Mouse (Mus musculus): Measurements from ENCODE around the gene Kif1a. TPM values are rescaled to one million over a fixed set of nuclear protein-coding genes. Genes with fewer than 3 reads are reported as not detected.

Kif1a gene
- 0.13 and 2.2 TPM in 2 replicates for polyA plus RNA-seq (2011; ENCODE audit: insufficient read depth, insufficient read length, low replicate concordance, missing spikeins)

GRCm38 (mm10) chr1:93101571-93102061 is at the start of gene Kif1a:
Gene Kif1a (minus strand): TSS chr1:93101951.
- Histone ChIP-seq H3K4me1 (ENCODE audit: control insufficient read depth, insufficient read depth, low read length) (no peaks in the 10 kb centered on the region; the same call in 1 of the 2 replicates), H3K4me3 (replicated peaks; ENCODE audit: control insufficient read depth, low read depth, low read length) (no peak within 1 kb of the TSS), H3K27ac (ENCODE audit: control insufficient read depth, insufficient read depth, low read depth, low read length, poor library complexity) (no peak within 1 kb of the TSS)
- 2% methylated on average over 39 of the region's 39 CpGs for WGBS
- TF ChIP-seq CTCF (IDR thresholded peaks at IDR 0.05; ENCODE audit: control insufficient read depth, insufficient read depth, low read length): no peak
- TF ChIP-seq POLR2A (IDR thresholded peaks at IDR 0.05; ENCODE audit: borderline replicate concordance, control insufficient read depth, low read depth, low read length): no peak

- no peaks in the 10 kb centered on the region for H3K4me1 ChIP-seq (ENCODE audit: control insufficient read depth, insufficient read depth, low read length)
- no peak overlapping the region for H3K27ac ChIP-seq (ENCODE audit: control insufficient read depth, insufficient read depth, low read depth, low read length, poor library complexity)
- H3K4me3 ChIP-seq (replicated peaks; ENCODE audit: control insufficient read depth, low read depth, low read length): no peak overlapping the region
- TF ChIP-seq CTCF (IDR thresholded peaks at IDR 0.05; ENCODE audit: control insufficient read depth, insufficient read depth, low read length): no peak
- TF ChIP-seq POLR2A (IDR thresholded peaks at IDR 0.05; ENCODE audit: borderline replicate concordance, control insufficient read depth, low read depth, low read length): no peak
- 51% methylated on average over 2 of the region's 2 CpGs for WGBS
These were observed 49.3 kb upstream of the Kif1a start for GRCm38 (mm10) chr1:93150907-93151661.

DNA sequence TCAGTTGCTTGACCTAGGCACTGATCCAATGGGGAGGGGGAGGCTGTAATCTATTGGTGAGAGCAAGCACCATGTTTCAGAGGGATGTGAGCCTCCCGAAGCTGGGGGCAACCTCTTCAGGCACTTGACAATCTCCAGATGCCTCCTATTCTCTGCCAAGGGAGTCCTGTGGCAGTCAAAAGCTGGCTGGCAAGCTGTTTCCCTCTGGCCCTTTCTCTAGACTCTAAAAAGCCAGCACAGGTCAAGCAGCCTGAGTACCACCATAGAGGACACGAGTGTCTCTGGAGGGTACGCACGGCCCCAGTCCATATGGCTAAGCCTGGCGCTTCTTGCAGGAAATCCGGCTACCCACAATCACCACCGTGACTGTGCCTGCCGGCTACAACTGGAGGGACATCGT is 42.4 kb upstream of the Kif1a start:
- WGBS: 76% methylated on average over 9 of the region's 9 CpGs
- Histone ChIP-seq H3K27ac (ENCODE audit: control insufficient read depth, insufficient read depth, low read depth, low read length, poor library complexity) (no peak overlapping the region), H3K4me1 (ENCODE audit: control insufficient read depth, insufficient read depth, low read length) (no peaks in the 10 kb centered on the region; the same call in 1 of the 2 replicates), H3K4me3 (replicated peaks; ENCODE audit: control insufficient read depth, low read depth, low read length) (no peak overlapping the region)
- TF ChIP-seq POLR2A (IDR thresholded peaks at IDR 0.05; ENCODE audit: borderline replicate concordance, control insufficient read depth, low read depth, low read length) (no peak), CTCF (IDR thresholded peaks at IDR 0.05; ENCODE audit: control insufficient read depth, insufficient read depth, low read length) (no peak)

DNA sequence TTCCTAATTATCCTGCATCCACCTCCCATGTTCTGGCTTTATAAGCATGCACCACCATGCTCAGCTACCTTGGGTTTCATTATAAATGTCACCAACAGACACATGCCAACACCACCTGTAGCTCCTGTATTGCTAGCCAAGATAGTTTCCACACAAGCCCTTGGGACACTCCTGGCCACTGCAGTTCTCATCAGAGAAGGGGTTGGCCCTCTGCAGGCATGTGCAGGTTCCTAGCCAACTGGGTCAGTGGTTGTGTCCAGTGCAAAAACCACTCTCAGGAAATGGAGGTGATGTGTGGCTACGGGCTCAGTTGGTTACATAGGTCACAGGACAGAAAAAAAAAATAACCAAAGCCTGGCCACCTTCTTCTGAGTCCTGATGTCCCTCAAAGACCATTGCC is 41.1 kb upstream of the Kif1a start:
- Histone ChIP-seq H3K4me1 (ENCODE audit: control insufficient read depth, insufficient read depth, low read length) (no peaks in the 10 kb centered on the region; the same call in 1 of the 2 replicates), H3K4me3 (replicated peaks; ENCODE audit: control insufficient read depth, low read depth, low read length) (no peak overlapping the region), H3K27ac (ENCODE audit: control insufficient read depth, insufficient read depth, low read depth, low read length, poor library complexity) (no peak overlapping the region)
- WGBS: 37% methylated on average over 1 of the region's 1 CpGs
- TF ChIP-seq POLR2A (IDR thresholded peaks at IDR 0.05; ENCODE audit: borderline replicate concordance, control insufficient read depth, low read depth, low read length): no peak

DNA sequence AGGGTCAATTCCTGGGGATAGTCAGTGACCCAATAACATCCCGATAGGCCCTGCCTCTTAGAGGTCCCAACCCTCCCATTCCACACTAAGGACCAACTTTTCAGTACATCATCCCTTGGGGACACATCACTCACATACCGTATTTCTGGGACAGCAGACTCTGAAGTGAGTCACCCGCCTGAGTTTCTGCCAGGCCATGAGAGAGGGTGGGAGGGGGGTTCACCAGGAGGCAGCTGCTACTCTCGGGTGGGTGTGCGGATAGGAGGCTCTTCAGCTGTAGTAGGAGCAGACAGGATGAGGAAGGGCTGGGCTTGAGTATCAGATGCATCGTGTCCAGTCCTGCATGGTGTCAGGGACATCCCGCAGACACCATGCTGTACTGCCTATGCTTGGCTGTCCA is 38.0 kb upstream of the Kif1a start:
- no peak for TF ChIP-seq CTCF (IDR thresholded peaks at IDR 0.05; ENCODE audit: control insufficient read depth, insufficient read depth, low read length)
- no peak for TF ChIP-seq POLR2A (IDR thresholded peaks at IDR 0.05; ENCODE audit: borderline replicate concordance, control insufficient read depth, low read depth, low read length)
- no peak overlapping the region for H3K4me3 ChIP-seq (replicated peaks; ENCODE audit: control insufficient read depth, low read depth, low read length)
- no peaks in the 10 kb centered on the region; the same call in 1 of the 2 replicates for H3K4me1 ChIP-seq (ENCODE audit: control insufficient read depth, insufficient read depth, low read length)
- 78% methylated on average over 7 of the region's 7 CpGs for WGBS
- H3K27ac ChIP-seq (ENCODE audit: control insufficient read depth, insufficient read depth, low read depth, low read length, poor library complexity): no peak overlapping the region

DNA sequence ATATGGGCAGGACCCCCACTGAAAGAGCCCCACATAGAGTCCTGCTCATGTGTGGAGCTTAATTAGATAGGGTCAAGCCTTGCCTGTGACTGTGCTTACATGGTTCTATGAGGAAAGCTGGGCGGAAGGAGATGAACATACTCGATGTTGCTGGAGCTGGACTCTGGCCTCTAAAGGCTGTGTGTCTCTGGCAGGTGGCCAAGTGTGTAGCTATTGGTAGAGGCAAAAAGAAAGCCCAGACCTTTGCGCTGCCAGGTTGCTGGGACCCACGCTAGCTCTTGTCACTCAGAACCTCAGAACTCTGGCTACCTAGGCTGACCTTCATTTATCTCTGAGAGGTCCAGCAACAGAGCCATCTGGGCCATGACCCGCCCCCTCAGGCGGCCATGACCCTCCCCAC is 36.8 kb upstream of the Kif1a start:
- Histone ChIP-seq H3K4me1 (ENCODE audit: control insufficient read depth, insufficient read depth, low read length) (no peaks in the 10 kb centered on the region; the same call in 1 of the 2 replicates), H3K4me3 (replicated peaks; ENCODE audit: control insufficient read depth, low read depth, low read length) (no peak overlapping the region), H3K27ac (ENCODE audit: control insufficient read depth, insufficient read depth, low read depth, low read length, poor library complexity) (no peak overlapping the region)
- 80% methylated on average over 6 of the region's 6 CpGs for WGBS
- no peak for TF ChIP-seq POLR2A (IDR thresholded peaks at IDR 0.05; ENCODE audit: borderline replicate concordance, control insufficient read depth, low read depth, low read length)
- TF ChIP-seq CTCF (IDR thresholded peaks at IDR 0.05; ENCODE audit: control insufficient read depth, insufficient read depth, low read length): no peak

- WGBS: 79% methylated on average over 12 of the region's 12 CpGs
- no peaks in the 10 kb centered on the region for H3K4me1 ChIP-seq (ENCODE audit: control insufficient read depth, insufficient read depth, low read length)
- no peak within 1 kb of the TSS for H3K4me3 ChIP-seq (replicated peaks; ENCODE audit: control insufficient read depth, low read depth, low read length)
- no peak within 1 kb of the TSS for H3K27ac ChIP-seq (ENCODE audit: control insufficient read depth, insufficient read depth, low read depth, low read length, poor library complexity)
- TF ChIP-seq CTCF (IDR thresholded peaks at IDR 0.05; ENCODE audit: control insufficient read depth, insufficient read depth, low read length) (no peak), POLR2A (IDR thresholded peaks at IDR 0.05; ENCODE audit: borderline replicate concordance, control insufficient read depth, low read depth, low read length) (no peak)
These were observed 33.3 kb upstream of the Kif1a start, which contains the start of gene Agxt for GRCm38 (mm10) chr1:93135036-93135526. Gene Agxt (plus strand): TSS chr1:93135240.

DNA sequence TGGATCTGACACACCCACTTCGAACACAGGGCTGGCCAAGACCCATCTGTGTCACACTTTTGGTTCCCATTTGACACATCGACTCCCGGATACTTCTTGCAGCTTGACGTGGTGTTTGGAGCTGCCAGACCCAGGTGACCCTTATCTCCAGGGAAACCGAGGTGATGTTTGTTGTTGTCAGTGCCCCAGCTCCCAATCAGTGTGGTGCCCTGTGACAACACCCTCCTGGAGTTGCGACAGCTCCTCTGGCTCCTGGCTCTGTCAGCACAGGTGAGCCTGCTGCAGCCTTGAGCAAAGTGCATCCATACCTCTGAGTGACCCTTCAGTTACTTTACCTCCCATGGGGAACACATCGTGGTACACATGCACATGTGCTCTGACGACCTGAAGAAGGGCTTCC is 30.9 kb upstream of the Kif1a start:
- TF ChIP-seq CTCF (IDR thresholded peaks at IDR 0.05; ENCODE audit: control insufficient read depth, insufficient read depth, low read length) (no peak), POLR2A (IDR thresholded peaks at IDR 0.05; ENCODE audit: borderline replicate concordance, control insufficient read depth, low read depth, low read length) (no peak)
- WGBS: 58% methylated on average over 8 of the region's 8 CpGs
- no peaks in the 10 kb centered on the region for H3K4me1 ChIP-seq (ENCODE audit: control insufficient read depth, insufficient read depth, low read length)
- no peak overlapping the region for H3K4me3 ChIP-seq (replicated peaks; ENCODE audit: control insufficient read depth, low read depth, low read length)
- no peak overlapping the region for H3K27ac ChIP-seq (ENCODE audit: control insufficient read depth, insufficient read depth, low read depth, low read length, poor library complexity)
